Mouse (Mus musculus): ENCODE data around the gene Sestd1. TPM values are rescaled to one million over a fixed set of nuclear protein-coding genes. Genes with fewer than 3 reads are reported as not detected.
A peak's percentile ranks its signal among the peaks of the same experiment; 100 is the strongest.

The Sestd1 gene
- polyA plus RNA-seq, 1 experiment from 2014 or later: 21.4 TPM

DNA sequence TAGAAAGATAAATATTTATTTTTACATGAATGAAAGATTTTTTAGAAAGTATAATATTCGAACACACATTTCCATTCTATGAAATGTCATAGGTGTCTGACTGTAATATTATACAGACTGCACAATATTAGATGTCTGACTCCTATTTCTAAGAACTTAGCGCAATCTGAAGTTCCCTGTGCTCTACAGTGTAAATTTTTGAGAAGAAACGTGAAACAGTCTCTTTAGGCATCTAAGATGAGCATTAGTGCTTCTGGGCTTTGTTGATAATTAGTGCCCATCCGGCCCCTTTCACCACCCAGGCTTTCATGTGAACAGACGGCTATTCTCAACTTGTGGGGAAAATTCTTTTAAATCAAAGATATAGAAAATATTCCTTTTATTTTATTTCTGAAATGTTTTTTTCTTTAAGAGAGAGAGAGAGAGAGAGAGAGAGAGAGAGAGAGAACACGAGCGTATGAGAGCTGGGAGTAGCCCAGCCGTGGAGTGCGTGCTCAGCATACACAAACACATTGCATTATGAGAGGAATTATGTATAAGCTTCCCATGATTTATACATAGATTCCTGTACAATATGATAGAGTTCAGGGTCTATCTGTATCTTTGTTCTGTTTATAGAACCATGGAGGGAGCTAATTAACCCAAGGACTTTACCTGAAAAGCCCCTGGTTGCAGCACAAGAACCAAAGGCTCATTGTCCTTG is 21.4 kb upstream of the Sestd1 start:
- 49% methylated on average over 9 of the region's 9 CpGs for WGBS
- no peak overlapping the region for H3K4me2 ChIP-seq
- no peak overlapping the region for H3K9ac ChIP-seq
- H3K27ac ChIP-seq: no peak overlapping the region
- no peaks in the 10 kb centered on the region for H3K36me3 ChIP-seq
- H3K27me3 ChIP-seq: no peaks in the 10 kb centered on the region
- no peaks in the 10 kb centered on the region for H3K9me3 ChIP-seq
- H3K4me3 ChIP-seq: no peak overlapping the region
- no peak for ATAC-seq (ENCODE audit: borderline replicate concordance, extremely low read depth, low FRiP score, low TSS enrichment)
- H3K4me1 ChIP-seq: no peaks in the 10 kb centered on the region

DNA sequence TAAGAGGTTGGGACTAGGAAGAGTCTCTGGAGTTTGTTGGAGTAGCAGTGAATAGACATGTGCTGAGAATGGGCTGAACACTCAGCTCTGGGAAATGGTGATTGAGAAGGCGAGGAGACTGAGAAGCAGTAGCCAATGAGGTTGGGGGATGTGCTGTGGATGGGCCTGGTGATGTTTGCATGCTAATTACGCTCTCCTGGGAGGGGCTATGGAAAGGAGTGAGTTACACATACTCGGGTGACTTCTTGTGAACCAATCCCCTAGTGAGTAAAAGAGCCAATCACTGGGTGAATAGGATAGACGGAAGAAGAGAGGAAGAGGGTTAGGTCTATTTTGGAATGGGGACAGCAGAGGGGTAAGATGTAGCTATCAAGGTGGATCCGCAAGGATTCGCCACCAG is 9.3 kb upstream of the Sestd1 start:
- no peak overlapping the region for H3K4me2 ChIP-seq
- H3K27me3 ChIP-seq: no peaks in the 10 kb centered on the region
- H3K4me3 ChIP-seq: no peak overlapping the region
- H3K9ac ChIP-seq: no peak overlapping the region
- no peaks in the 10 kb centered on the region for H3K4me1 ChIP-seq
- H3K9me3 ChIP-seq: no peaks in the 10 kb centered on the region
- H3K36me3 ChIP-seq: no peaks in the 10 kb centered on the region
- WGBS: 72% methylated on average over 6 of the region's 6 CpGs
- H3K27ac ChIP-seq: no peak overlapping the region
- no peak for ATAC-seq (ENCODE audit: borderline replicate concordance, extremely low read depth, low FRiP score, low TSS enrichment)

DNA sequence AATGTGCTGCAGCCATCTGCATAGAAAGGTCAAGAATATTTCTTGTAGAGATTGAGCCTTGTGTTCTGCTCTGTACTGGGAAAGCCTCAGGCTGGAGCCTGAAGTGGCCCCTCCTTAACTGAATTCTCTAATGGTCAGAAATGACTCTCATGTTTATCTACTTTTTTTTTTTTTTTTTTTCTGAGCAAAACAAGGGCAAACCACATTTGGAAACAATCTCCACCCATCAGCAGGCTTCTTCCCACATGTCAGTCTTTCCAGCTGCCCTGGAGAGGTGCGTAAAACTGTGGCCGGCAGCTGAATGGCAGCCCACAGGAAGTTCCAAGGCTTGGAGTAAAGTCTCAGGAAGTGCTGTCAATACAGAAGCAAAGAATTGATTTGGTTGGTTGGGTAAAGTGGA is 6.4 kb upstream of the Sestd1 start:
- no peak for ATAC-seq (ENCODE audit: borderline replicate concordance, extremely low read depth, low FRiP score, low TSS enrichment)
- no peaks in the 10 kb centered on the region for H3K36me3 ChIP-seq
- 41% methylated on average over 2 of the region's 2 CpGs for WGBS
- H3K9me3 ChIP-seq: no peaks in the 10 kb centered on the region
- H3K4me1 ChIP-seq: 0 out of 2 replicates have a peak, but pooled peaks cover 5% of the 10 kb centered on the region
- no peak overlapping the region for H3K4me2 ChIP-seq
- H3K9ac ChIP-seq: no peak overlapping the region
- no peak overlapping the region for H3K4me3 ChIP-seq
- H3K27ac ChIP-seq: no peak overlapping the region
- no peaks in the 10 kb centered on the region for H3K27me3 ChIP-seq

DNA sequence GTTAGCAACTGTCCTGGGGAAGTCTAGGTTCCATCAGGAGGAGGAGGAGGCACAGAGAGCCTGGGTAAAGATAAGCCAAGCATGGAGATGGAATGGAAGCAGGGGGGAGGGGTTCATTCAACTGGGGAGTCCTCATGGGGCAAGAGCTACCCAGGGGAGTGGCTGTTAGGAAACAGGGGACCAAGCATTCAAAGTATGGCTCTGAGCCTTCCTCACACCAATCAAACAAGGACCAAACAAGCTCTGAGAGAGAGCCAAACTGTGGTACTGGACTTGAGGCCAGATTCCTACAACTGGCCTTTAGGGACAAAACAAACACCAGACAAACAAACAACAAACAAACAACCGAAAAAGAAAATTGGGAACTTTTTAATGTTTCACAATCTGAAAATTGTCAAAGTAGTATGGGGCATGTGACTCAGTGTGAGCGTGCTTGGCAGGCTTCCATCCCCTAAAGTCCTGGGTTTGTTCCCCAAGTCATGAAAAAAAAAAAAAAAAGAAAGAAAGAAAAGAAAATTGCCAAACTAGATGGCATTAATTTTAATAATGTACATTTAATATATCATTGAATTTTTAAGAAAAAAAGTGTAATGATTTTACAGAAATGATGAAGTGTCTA is 4.0 kb upstream of the Sestd1 start:
- H3K4me2 ChIP-seq: no peak overlapping the region

DNA sequence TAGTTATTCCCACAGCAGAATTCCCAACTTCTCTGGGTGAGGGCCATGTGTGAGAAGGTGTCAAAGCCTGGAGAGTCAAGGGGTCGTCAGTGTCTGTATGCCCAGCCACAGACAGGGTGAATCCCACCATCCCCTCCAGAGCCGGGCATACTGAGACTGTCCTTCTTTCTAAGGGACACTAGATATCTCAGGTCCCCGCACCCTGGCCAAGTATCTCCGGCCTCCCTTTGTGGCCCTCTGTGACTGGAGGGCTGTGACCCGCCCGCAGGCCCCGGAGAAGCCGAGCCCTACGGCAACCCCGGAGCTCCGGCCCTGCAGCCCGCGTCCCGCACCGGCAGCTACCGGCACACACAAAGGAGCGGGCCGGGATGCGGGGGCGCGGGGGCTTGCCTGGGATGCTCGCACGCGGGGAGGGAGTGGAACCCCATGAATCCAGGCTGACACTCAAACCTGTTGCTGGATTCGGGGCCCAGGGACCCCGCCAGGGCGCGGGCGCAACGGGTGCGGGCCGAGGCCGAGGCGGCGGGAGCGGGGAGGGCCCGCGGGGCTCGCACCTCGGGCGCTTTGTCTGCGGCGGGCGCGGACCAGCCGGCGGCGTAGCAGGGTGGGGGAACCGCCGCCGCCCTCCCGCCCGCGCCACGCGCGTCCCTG is 406 bp downstream of the Sestd1 start:
- H3K4me1 ChIP-seq: peaks cover 14% of the 10 kb centered on the region; the same call in 1 of the 2 replicates
- peak overlapping the region; percentile 94 for H3K9ac ChIP-seq
- H3K27me3 ChIP-seq: no peaks in the 10 kb centered on the region
- under 1% methylated on average over 53 of the region's 57 CpGs for WGBS
- ATAC-seq (ENCODE audit: borderline replicate concordance, extremely low read depth, low FRiP score, low TSS enrichment): peak; percentile 55
- no peaks in the 10 kb centered on the region for H3K36me3 ChIP-seq
- H3K27ac ChIP-seq: peak overlapping the region; percentile 83
- H3K4me3 ChIP-seq: peak overlapping the region; percentile 96
- peak overlapping the region; percentile 90 for H3K4me2 ChIP-seq
- no peaks in the 10 kb centered on the region for H3K9me3 ChIP-seq

More for the DNA sequence above, 4.0 kb upstream of the Sestd1 start:
- no peak for ATAC-seq (ENCODE audit: borderline replicate concordance, extremely low read depth, low FRiP score, low TSS enrichment)
- H3K9me3 ChIP-seq: no peaks in the 10 kb centered on the region
- H3K4me1 ChIP-seq: 0 out of 2 replicates have a peak, but pooled peaks cover 5% of the 10 kb centered on the region
- no peak overlapping the region for H3K9ac ChIP-seq
- no peaks in the 10 kb centered on the region for H3K27me3 ChIP-seq
- no peaks in the 10 kb centered on the region for H3K36me3 ChIP-seq
- 64% methylated on average over 2 of the region's 2 CpGs for WGBS
- H3K4me3 ChIP-seq: no peak overlapping the region
- H3K27ac ChIP-seq: no peak overlapping the region

DNA sequence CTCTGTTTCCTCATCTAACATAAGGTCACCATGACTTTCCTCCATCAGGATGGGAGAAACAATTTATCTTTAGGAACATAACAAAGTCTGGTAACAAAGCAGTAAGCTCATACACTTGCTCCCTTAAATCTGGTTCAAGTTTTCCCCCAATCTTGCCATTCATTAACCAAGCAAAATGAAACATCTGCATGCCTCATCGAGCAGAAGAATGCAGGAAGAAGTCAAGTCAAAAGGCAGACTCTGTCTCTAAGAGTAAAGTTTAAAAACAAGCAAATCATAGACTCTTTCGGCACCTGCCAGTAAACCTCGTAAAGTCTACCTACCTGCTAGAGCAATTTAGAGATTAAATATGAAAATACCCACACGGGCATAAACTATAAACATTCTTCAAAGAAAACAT is 3.1 kb downstream of the Sestd1 start:
- Histone ChIP-seq H3K9ac (no peak overlapping the region), H3K4me3 (no peak overlapping the region), H3K36me3 (no peaks in the 10 kb centered on the region), H3K9me3 (no peaks in the 10 kb centered on the region), H3K4me1 (peaks cover 16% of the 10 kb centered on the region; the same call in 1 of the 2 replicates), H3K27ac (no peak overlapping the region), H3K27me3 (no peaks in the 10 kb centered on the region), H3K4me2 (no peak overlapping the region)
- no peak for ATAC-seq (ENCODE audit: borderline replicate concordance, extremely low read depth, low FRiP score, low TSS enrichment)
- WGBS: 54% methylated on average over 4 of the region's 4 CpGs

DNA sequence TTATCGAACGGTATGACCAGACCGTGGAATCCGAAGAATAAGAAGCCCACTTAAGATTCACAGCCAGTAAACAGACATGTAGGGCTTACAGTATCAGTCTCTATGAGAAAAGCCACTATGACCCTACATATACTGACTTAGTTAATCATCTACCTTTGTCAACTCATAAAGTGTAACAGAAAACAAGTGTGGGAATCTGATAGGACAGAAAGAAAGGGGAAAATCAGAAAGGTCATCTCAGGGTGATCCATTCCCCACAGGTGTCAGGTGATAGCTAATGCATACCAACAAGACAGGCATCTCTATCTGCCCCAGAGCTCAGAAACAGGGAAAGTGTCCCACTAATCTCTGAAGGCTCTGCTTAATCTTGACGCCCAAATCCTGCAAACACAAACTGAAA is 4.5 kb downstream of the Sestd1 start:
- H3K9me3 ChIP-seq: no peaks in the 10 kb centered on the region
- no peak overlapping the region for H3K4me2 ChIP-seq
- no peaks in the 10 kb centered on the region for H3K27me3 ChIP-seq
- no peak overlapping the region for H3K27ac ChIP-seq
- ATAC-seq (ENCODE audit: borderline replicate concordance, extremely low read depth, low FRiP score, low TSS enrichment): no peak
- 77% methylated on average over 5 of the region's 5 CpGs for WGBS
- H3K9ac ChIP-seq: no peak overlapping the region
- H3K36me3 ChIP-seq: no peaks in the 10 kb centered on the region
- peaks cover 16% of the 10 kb centered on the region; the same call in 1 of the 2 replicates for H3K4me1 ChIP-seq
- no peak overlapping the region for H3K4me3 ChIP-seq

DNA sequence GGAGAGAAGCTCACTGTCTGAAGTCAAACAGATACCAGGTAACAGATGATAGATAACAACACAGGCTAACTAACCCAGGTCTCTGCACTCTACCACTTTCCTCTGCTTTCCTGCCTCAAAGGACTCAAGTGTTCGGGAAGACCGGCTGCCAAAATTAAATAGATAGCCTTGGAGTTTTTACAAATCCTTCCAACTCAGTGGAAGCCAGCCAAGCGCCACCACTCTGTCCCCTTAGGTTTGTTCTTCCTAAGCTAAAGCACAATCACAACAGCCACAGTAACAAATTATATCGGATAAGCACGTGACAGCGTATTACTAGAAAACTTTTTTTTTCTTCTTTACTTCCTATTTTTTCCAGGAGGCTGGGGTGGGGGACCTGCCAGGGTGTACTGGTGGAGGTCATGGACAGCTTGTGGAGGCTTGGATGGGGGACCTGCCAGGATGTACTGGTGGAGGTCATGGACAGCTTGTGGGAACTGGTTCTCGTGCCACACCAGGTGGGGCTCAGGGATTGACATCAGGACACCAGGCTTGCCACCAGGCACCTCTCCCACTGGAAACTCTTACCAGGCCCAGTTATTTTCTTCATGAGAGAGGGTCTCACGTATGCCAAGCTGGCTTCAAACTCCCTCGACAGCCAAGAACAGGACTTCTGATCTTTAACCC is 5.3 kb downstream of the Sestd1 start:
- Histone ChIP-seq H3K4me1 (peaks cover 16% of the 10 kb centered on the region; the same call in 1 of the 2 replicates), H3K4me2 (no peak overlapping the region), H3K36me3 (no peaks in the 10 kb centered on the region), H3K27me3 (no peaks in the 10 kb centered on the region), H3K9me3 (no peaks in the 10 kb centered on the region), H3K4me3 (no peak overlapping the region), H3K9ac (no peak overlapping the region), H3K27ac (no peak overlapping the region)
- ATAC-seq (ENCODE audit: borderline replicate concordance, extremely low read depth, low FRiP score, low TSS enrichment): no peak
- WGBS: 60% methylated on average over 9 of the region's 9 CpGs

DNA sequence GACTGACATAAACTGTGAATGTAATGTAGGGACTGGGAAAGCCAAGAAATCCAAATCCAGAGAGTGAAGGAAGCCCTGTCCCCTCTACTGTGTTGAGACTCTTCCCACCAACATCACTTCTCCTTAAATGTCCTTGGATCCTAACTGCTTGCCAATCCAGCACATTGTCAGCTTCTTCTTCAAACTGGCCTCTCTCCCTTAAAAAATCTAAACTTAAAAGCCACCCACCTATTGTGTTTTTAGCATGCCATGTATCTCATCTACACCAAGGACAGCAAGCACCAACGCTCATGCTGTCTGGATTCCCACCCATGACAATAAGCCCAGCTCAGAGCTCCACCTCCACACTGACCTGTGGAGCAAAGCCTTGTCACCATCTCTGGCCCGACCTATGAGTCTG is 7.4 kb downstream of the Sestd1 start:
- H3K36me3 ChIP-seq: no peaks in the 10 kb centered on the region
- peaks cover 23% of the 10 kb centered on the region for H3K4me1 ChIP-seq
- H3K9ac ChIP-seq: no peak overlapping the region
- H3K27ac ChIP-seq: no peak overlapping the region
- H3K4me3 ChIP-seq: no peak overlapping the region
- no peaks in the 10 kb centered on the region for H3K27me3 ChIP-seq
- no peak for ATAC-seq (ENCODE audit: borderline replicate concordance, extremely low read depth, low FRiP score, low TSS enrichment)
- H3K4me2 ChIP-seq: no peak overlapping the region
- H3K9me3 ChIP-seq: no peaks in the 10 kb centered on the region
- 85% methylated on average over 2 of the region's 2 CpGs for whole genome bisulfite sequencing

DNA sequence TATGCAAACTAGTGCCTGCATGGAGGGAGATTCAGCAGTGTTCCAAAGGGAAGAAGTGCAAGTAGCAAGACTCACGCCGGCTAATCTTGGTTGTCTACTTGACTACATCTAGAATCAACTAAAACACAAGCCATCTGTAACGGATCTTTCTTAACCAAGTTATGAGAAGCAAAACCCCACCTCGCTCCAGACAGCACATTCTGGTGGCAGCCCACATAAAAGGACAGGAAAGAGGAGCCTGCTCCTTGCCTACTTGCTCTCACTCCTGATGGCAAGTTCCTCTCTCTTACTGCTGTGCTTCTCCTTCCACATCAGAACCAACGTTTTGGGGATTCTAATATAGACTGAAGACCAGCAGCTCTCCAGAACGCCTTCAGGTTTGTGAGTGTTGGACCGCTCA is 9.6 kb downstream of the Sestd1 start:
- ATAC-seq (ENCODE audit: borderline replicate concordance, extremely low read depth, low FRiP score, low TSS enrichment): no peak
- Histone ChIP-seq H3K27me3 (no peaks in the 10 kb centered on the region), H3K4me2 (no peak overlapping the region), H3K36me3 (no peaks in the 10 kb centered on the region), H3K4me1 (peaks cover 31% of the 10 kb centered on the region), H3K27ac (no peak overlapping the region), H3K9ac (no peak overlapping the region), H3K4me3 (no peak overlapping the region), H3K9me3 (no peaks in the 10 kb centered on the region)
- 83% methylated on average over 7 of the region's 7 CpGs for WGBS

DNA sequence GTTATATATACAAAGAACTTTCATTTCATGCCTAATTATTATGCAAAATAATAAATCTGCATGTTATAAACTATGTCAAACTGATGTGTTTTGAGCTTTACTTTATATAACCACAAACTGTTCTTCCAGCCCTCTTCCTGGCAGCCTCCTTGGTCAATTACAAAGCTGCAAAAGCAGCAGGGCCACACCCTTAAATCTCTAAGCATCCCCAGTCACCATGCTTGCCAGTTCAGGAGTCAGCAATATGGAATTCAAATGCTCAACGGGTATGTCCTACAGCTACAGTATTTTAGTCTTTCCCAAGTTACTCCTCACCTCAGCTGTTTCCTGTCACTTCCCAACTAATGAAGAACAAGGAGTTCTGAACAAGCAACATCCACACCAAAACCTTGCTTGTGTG is 10.3 kb downstream of the Sestd1 start:
- Histone ChIP-seq H3K4me1 (peaks cover 32% of the 10 kb centered on the region), H3K27ac (no peak overlapping the region), H3K4me2 (no peak overlapping the region), H3K9me3 (no peaks in the 10 kb centered on the region), H3K4me3 (no peak overlapping the region), H3K27me3 (no peaks in the 10 kb centered on the region), H3K9ac (no peak overlapping the region), H3K36me3 (no peaks in the 10 kb centered on the region)
- 51% methylated on average over 1 of the region's 1 CpGs for WGBS
- no peak for ATAC-seq (ENCODE audit: borderline replicate concordance, extremely low read depth, low FRiP score, low TSS enrichment)
